Mouse (Mus musculus) intestine, embryonic 16.5 days (tissue): ENCODE measurements around the gene Lrg1. TPM values are rescaled to one million over a fixed set of nuclear protein-coding genes. Genes with fewer than 3 reads are reported as not detected.
A peak's percentile ranks its signal among the peaks of the same experiment; 100 is the strongest.
"Not testable (repeated sequence)": the region's sequence is repeated elsewhere in the genome, so short reads cannot be mapped to it uniquely, and the experiment has no call there.

Experiments
- ATAC-seq: fragments of 200-750 bp; cut with Nextera tagmentation; 2 replicates; pipeline ENCODE4 v1.8.0; 2017; ENCODE audit warnings: moderate TSS enrichment, moderate library complexity
- H3K27ac ChIP-seq: fragments of 300-500 bp; sonication (generic); 2 replicates; pipeline ENCODE4 v1.5.1; 2014; ENCODE audit warnings: mild to moderate bottlenecking, low read length
- H3K27me3 ChIP-seq: fragments of 300-500 bp; sonication (generic); replicated peaks from 2 replicates; pipeline ENCODE4 v1.6.1; 2014; ENCODE audit warnings: low read length, control low read depth, mixed read lengths; ENCODE audit not compliant: control insufficient read depth, insufficient read depth
- H3K36me3 ChIP-seq: fragments of 300-500 bp; sonication (generic); 2 replicates; pipeline ENCODE4 v1.6.1; 2014; ENCODE audit warnings: low read length, control low read depth; ENCODE audit not compliant: control insufficient read depth, insufficient read depth
- H3K4me1 ChIP-seq: fragments of 300-500 bp; sonication (generic); 2 replicates; pipeline ENCODE4 v1.6.1; 2014; ENCODE audit warnings: low read length, control low read depth, mixed read lengths; ENCODE audit not compliant: control insufficient read depth, insufficient read depth
- H3K4me2 ChIP-seq: fragments of 300-500 bp; sonication (generic); 2 replicates; pipeline ENCODE4 v1.6.1; 2014; ENCODE audit warnings: low read depth, low read length, control low read depth
- H3K4me3 ChIP-seq: fragments of 300-500 bp; sonication (generic); 2 replicates; pipeline ENCODE4 v1.5.1; 2014; ENCODE audit warnings: mild to moderate bottlenecking, low read length
- H3K9ac ChIP-seq: fragments of 300-500 bp; sonication (generic); 2 replicates; pipeline ENCODE4 v1.6.1; 2014; ENCODE audit warnings: low read depth, low read length
- H3K9me3 ChIP-seq: fragments of 300-500 bp; sonication (generic); 2 replicates; pipeline ENCODE4 v1.6.1; 2016; ENCODE audit warnings: low read length, control low read depth; ENCODE audit not compliant: control insufficient read depth
- WGBS: fragments of 180-500 bp; shearing (Covaris S2); extraction: QIAGEN DNeasy Blood & Tissue Kit; methylation state at CpG from one replicate; pipeline ENCODE4 v1.1.7; 2014; 5-methylcytosine and 5-hydroxymethylcytosine counted together
- polyA plus RNA-seq: library from polyadenylated mRNA; unstranded; fragments of >200 nt; fragmentation: Nextera tagmentation; extraction: Ambion mirVana; gene quantifications from 2 replicates; pipeline ENCODE4 v1.2.1, GENCODE M21; 2015

Lrg1 gene
- polyA plus RNA-seq, 1 experiment from 2014 or later, result 0.57 TPM

DNA sequence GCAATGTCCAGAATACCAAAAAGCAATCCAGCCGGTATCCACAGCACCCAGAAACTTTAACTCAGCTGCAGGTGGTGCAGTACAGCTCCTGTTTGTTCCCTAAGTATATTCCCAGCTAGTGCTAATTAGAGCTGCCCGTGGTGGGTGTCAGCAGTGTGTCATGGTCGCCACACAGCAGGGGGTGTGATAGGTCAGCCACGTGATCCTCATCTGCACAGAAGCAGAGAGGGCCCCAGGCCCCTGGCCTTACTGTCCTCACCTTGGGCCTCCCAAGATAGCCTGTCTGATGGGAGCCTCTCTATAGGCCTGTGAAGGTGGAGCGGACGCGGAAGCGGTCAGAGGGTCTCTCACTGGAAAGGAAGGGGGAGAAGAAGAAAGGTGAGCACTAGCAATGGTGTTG, 23.6 kb downstream of the Lrg1 start:
- Histone ChIP-seq H3K4me2 (no peak overlapping the region), H3K27ac (no peak overlapping the region), H3K9me3 (no peaks in the 10 kb centered on the region), H3K27me3 (no peaks in the 10 kb centered on the region), H3K36me3 (peaks cover 12% of the 10 kb centered on the region), H3K9ac (no peak overlapping the region), H3K4me1 (no peaks in the 10 kb centered on the region), H3K4me3 (no peak overlapping the region)
- ATAC-seq, result no peak
- 95% methylated on average over 8 of the region's 8 CpGs for WGBS

DNA sequence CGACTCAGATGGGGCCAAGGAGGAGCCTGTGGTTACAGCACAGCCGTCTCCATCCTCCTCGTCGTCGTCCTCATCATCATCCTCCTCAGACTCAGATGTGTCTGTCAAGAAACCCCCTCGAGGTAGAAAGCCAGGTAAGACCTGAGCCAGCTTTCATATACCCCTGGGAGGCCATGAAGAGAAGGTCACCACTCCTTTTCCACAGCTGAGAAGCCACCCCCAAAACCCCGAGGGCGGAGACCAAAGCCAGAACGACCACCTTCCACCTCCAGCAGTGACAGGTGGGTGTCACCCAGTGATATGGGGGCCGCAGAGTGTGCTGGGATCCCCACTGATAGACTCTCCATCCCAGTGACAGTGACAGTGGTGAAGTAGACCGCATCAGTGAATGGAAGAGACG, 24.9 kb downstream of the Lrg1 start:
- Histone ChIP-seq H3K27ac (no peak overlapping the region), H3K27me3 (no peaks in the 10 kb centered on the region), H3K4me3 (no peak overlapping the region), H3K9me3 (no peaks in the 10 kb centered on the region), H3K4me2 (no peak overlapping the region), H3K4me1 (no peaks in the 10 kb centered on the region), H3K36me3 (peaks cover 7% of the 10 kb centered on the region; the same call in 1 of the 2 replicates), H3K9ac (no peak overlapping the region)
- no peak for ATAC-seq
- 91% methylated on average over 12 of the region's 12 CpGs for WGBS

DNA sequence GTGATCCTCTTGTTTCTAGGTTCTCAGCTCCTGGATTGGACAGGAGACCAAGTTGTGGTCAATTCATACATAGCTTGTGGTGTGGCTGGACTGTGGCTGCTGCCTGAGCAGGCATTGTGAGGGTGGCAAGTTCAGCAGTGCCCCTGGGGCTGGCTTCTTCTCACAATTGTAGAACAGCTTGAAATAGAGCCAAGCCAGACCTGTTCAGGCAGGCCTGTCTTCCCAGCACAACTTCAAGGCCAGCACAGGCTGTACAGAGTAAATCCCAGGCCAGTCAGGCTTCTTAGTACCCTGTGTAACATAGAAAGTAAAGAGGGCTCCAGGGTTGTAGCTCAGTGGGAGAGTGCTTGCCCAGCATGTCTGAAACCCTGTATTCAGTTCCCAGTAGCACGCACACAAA, 29.0 kb downstream of the Lrg1 start:
- Histone ChIP-seq H3K27ac (no peak overlapping the region), H3K9ac (no peak overlapping the region), H3K9me3 (no peaks in the 10 kb centered on the region), H3K36me3 (no peaks in the 10 kb centered on the region), H3K4me2 (no peak overlapping the region), H3K27me3 (no peaks in the 10 kb centered on the region), H3K4me3 (no peak overlapping the region), H3K4me1 (no peaks in the 10 kb centered on the region)
- WGBS, result 100% methylated on average over 1 of the region's 1 CpGs
- no peak for ATAC-seq

DNA sequence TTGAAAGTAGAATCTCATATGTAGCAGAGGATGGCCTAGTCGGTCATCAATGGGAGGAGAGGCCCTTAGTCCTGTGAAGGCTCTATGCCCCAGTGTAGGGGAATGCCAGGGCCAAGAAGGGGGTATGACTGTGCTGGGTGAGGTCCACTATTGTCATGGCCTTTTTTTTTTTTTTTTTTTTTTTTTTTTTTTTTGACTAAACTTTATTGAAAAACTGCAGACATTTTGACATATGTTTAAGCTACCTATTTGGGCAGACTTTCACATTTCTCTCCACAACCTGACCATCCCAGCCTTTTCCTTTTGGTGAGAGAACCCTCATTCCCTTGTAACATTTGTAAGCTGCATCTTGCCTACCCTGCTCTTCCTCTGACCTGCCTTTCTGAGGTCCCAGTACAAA, 29.5 kb downstream of the Lrg1 start:
- H3K27ac ChIP-seq, result no peak overlapping the region
- H3K4me2 ChIP-seq, result no peak overlapping the region
- H3K4me1 ChIP-seq, result no peaks in the 10 kb centered on the region
- WGBS, result 83% methylated on average over 1 of the region's 1 CpGs
- no peak overlapping the region for H3K4me3 ChIP-seq
- no peak overlapping the region for H3K9ac ChIP-seq
- H3K36me3 ChIP-seq, result no peaks in the 10 kb centered on the region
- H3K9me3 ChIP-seq, result no peaks in the 10 kb centered on the region
- H3K27me3 ChIP-seq, result no peaks in the 10 kb centered on the region
- ATAC-seq, result no peak

DNA sequence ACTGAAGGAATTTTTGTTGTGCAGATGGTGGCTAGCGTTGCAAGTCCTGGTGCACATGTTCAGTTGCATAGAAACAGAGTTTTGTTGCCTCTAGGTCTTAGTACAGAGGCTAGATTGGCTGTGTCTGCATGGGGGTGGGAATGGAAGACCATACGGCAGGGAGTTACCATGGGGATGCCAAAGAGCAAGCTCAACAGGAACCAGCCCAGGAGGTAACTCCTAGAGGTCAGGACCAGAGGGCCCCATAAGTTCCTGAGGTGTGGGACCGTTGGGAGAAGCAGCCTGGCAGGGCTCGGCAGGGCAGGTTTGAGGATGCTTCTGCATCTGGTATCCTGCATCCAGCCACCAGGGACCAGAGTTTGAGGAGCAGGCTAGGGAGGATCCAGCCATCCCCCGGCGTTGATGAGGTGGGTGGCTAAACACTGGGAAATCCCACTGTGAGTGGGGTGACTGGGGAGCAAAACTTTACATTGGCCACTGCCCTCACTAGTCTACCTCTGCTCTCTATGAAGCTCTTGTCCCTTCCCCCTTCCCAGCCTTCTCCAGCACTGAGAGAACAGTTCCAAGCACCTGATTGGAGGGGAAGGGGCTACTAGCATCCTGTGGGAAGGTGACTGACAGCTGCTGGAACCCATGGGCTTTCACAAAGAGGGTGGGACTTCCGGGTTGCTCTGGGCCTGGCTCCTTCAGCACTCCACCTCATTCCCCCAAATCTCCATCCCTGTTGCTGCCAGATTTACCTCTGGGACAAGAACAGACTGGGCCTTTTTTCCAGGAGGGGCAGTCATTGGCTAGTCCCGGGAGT, 40.8 kb downstream of the Lrg1 start:
- 10% methylated on average over 8 of the region's 8 CpGs for WGBS
- H3K9ac ChIP-seq, result peak overlapping the region; percentile 87
- no peaks in the 10 kb centered on the region for H3K27me3 ChIP-seq
- peak overlapping the region; percentile 94 for H3K4me3 ChIP-seq
- H3K9me3 ChIP-seq, result no peaks in the 10 kb centered on the region
- no peaks in the 10 kb centered on the region; the same call in 1 of the 2 replicates for H3K36me3 ChIP-seq
- ATAC-seq, result no peak
- peak overlapping the region; percentile 16 for H3K27ac ChIP-seq
- H3K4me1 ChIP-seq, result peaks cover 14% of the 10 kb centered on the region
- peak overlapping the region; percentile 96 for H3K4me2 ChIP-seq

DNA sequence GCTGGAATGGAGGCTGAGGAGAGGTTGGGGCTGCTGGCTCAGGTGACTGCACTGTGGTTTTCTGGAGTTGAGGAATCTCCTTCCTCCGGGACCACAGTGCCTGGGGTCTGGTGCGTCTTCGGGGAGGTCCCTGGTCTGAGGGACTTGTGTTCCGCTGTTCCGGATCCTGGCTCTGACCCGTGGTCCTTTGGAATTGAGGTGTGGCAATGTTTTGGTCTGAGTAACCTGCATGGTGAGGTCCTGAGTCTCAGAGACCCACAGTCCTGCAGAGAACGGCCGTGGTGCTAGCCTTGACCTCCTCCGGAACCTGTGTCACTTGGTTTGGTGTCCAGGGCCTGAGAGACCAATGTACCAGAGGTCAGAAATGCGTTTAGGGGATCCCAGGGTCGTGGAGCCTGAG, 41.9 kb downstream of the Lrg1 start:
- Histone ChIP-seq H3K4me2 (peak overlapping the region; percentile 96), H3K36me3 (no peaks in the 10 kb centered on the region; the same call in 1 of the 2 replicates), H3K27me3 (no peaks in the 10 kb centered on the region), H3K9me3 (no peaks in the 10 kb centered on the region), H3K4me3 (peak overlapping the region; percentile 94), H3K4me1 (peaks cover 19% of the 10 kb centered on the region), H3K9ac (peak overlapping the region; percentile 87), H3K27ac (peak overlapping the region; percentile 73; the same call in 1 of the 2 replicates)
- under 1% methylated on average over 11 of the region's 11 CpGs for WGBS
- no peak for ATAC-seq

DNA sequence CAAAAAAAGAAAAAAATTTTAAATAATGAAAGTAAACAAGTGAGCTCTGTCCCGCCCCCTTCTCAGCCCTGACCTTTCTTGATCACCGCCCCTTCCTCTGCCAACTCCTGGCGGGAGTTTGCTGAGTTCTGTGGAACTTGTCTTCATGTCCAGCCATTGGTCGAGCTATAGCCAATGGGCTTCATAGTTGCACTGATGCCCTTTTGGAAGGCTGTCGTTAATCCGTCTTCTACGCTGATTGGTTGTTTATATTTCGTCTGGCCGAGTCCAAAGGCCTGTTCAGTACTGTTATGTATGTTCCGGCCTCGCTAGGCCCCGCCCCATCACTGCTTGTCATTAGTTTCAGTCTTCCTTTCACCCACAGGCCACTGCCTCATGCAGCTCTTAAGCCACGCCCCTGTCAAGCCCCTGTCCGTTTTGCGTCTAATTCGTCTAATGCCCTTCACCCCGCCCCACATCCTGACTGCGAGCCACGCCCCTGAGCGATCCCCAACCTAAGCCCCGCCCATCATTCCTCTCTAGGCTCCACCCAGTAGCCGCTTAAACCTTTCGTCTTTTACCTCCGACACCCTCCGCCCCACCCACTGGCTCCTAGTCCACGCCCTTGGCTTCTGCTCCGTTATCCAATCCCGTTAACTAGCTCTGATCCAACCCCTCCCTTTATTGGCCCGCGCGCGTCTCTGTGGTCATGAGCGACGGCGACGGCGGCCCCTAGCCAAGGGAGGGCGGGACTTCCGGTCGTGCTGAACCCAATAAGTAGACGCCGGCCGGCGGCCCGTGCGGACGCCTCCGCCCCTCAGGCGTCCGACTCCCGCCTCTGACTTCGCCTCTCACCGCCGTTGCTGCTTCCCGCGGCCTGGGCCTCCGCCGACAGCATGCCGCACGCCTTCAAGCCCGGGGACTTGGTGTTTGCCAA, 42.7 kb downstream of the Lrg1 start, which contains the start of gene Hdgfl2:
Gene Hdgfl2, plus strand, starts transcription at position 755 of the 916 bp plus-strand sequence.
- peaks cover 20% of the 10 kb centered on the region for H3K4me1 ChIP-seq
- peak within 1 kb of the TSS; percentile 96 for H3K4me2 ChIP-seq
- no peaks in the 10 kb centered on the region for H3K9me3 ChIP-seq
- ATAC-seq, result peak; percentile 95
- peak within 1 kb of the TSS; percentile 87 for H3K9ac ChIP-seq
- WGBS, result under 1% methylated on average over 57 of the region's 61 CpGs
- H3K27ac ChIP-seq, result peak within 1 kb of the TSS; percentile 73
- peak within 1 kb of the TSS; percentile 94 for H3K4me3 ChIP-seq
- H3K36me3 ChIP-seq, result no peaks in the 10 kb centered on the region; the same call in 1 of the 2 replicates
- no peaks in the 10 kb centered on the region for H3K27me3 ChIP-seq

DNA sequence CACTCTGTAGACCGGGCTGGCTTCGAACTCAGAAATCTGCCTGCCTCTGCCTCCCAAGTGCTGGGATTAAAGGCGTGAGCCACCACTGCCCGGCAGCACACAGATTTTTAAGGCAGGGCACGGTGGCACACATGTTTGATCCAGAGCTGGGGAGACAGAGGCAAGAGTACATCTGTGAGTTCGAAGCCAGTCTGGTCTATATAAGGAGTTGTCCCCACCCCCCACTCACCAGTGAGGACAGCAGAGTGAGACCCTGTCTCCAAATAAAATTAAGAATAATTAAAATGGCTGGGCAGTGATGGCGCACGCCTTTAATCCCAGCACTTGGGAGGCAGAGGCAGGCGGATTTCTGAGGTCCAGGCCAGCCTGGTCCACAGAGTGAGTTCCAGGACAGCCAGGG, 43.4 kb downstream of the Lrg1 start:
- WGBS, result 66% methylated on average over 9 of the region's 9 CpGs
- not testable (repeated sequence) for H3K9ac ChIP-seq, H3K36me3 ChIP-seq, H3K9me3 ChIP-seq, H3K27me3 ChIP-seq, ATAC-seq
- peaks cover 27% of the 10 kb centered on the region for H3K4me1 ChIP-seq
- peak overlapping the region; percentile 18 for H3K4me3 ChIP-seq
- peak overlapping the region; percentile 41 for H3K4me2 ChIP-seq
- peak overlapping the region; percentile 42; the same call in 1 of the 2 replicates for H3K27ac ChIP-seq

DNA sequence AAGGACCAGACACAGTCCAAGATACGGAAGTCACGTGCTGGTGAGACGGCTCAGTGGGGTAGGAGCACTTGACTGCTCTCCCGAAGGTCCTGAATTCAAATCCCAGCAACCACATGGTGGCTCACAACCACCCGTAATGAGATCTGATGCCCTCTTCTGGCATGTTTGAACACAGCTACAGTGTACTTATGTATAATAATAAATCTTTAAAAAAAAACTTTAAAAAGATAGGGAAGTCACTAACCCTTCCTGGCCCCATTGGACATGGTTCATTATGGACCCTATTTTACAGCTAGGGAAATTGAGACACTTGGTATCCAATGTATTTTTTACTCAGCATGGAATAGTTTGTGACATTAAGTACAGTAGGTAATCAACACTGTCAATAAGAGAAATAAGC, 44.3 kb downstream of the Lrg1 start:
- Histone ChIP-seq H3K9ac (no peak overlapping the region), H3K4me3 (no peak overlapping the region), H3K36me3 (no peaks in the 10 kb centered on the region), H3K27me3 (no peaks in the 10 kb centered on the region), H3K4me1 (peaks cover 31% of the 10 kb centered on the region), H3K9me3 (no peaks in the 10 kb centered on the region), H3K4me2 (no peak overlapping the region), H3K27ac (no peak overlapping the region)
- 93% methylated on average over 5 of the region's 5 CpGs for WGBS
- no peak for ATAC-seq
